Mouse (Mus musculus): ENCODE data around the gene Gltp. TPM values are rescaled to one million over a fixed set of nuclear protein-coding genes. Genes with fewer than 3 reads are reported as not detected.

Gene Gltp
- polyA plus RNA-seq, 1 experiment = 29.3 TPM

DNA sequence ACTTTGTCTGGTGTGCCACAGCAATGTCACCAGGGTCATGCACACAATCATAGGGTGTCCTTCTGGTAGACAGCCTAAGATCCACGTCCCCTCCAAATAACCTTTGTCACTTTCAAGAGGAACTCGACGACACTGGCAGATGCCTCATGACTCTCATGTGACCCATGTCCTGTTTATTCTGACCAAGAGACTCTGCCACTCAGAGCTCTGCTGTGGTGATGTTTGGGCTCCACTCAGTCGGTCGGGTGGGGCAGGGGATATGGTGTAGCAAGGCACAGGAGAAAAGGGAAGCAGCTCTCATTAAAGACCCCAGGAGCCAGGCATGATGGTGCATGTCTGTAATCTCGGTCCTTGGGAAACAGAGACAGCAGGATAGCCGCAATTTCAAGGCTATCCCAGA lies 8.2 kb upstream of the Gltp start:
- TF ChIP-seq CTCF (IDR thresholded peaks at IDR 0.05; ENCODE audit: borderline replicate concordance, extremely low read depth, insufficient read depth, insufficient read length) (no peak), POLR2A (IDR thresholded peaks at IDR 0.05; ENCODE audit: borderline replicate concordance, extremely low read depth, insufficient read depth, insufficient read length, poor library complexity, severe bottlenecking) (no peak)
- DNase-seq (ENCODE audit: low read depth) = no peak

DNA sequence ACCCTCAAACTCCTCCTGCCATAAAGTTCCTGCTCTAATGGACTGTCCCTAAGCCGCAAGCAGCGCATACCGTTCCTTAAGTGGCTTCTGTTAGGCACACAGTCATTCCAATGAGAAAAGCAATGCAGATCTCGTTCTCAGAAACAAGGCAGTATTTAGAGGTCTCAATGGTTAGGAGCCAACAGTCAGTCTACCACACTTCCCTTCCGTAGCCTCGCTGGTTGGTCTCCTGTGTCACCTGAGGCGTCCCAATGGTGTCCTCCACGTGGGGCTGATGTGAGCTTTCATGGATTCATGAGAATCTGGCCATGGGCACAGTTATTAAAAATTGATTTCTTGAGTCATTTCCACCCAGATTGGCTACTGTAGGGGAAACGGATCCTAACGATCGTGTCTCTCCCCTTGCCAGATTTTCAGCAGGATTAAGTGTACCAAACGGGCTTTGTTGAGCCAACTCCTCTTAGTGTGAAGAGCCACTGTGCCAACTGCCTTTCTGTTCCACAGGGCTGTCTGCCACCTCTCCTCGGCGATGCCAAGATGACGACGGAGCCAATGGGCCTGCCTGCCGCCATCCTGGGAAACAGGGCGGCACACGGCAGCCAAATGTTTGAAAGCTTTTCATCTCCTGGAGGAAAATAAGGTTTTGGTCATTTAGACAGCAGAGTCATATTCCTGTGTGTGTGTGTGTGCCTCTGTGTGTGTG lies 7.4 kb upstream of the Gltp start:
- peak; percentile 91 for DNase-seq (ENCODE audit: low read depth)
- TF ChIP-seq CTCF (IDR thresholded peaks at IDR 0.05; ENCODE audit: borderline replicate concordance, extremely low read depth, insufficient read depth, insufficient read length) = no peak
- no peak for TF ChIP-seq POLR2A (IDR thresholded peaks at IDR 0.05; ENCODE audit: borderline replicate concordance, extremely low read depth, insufficient read depth, insufficient read length, poor library complexity, severe bottlenecking)

DNA sequence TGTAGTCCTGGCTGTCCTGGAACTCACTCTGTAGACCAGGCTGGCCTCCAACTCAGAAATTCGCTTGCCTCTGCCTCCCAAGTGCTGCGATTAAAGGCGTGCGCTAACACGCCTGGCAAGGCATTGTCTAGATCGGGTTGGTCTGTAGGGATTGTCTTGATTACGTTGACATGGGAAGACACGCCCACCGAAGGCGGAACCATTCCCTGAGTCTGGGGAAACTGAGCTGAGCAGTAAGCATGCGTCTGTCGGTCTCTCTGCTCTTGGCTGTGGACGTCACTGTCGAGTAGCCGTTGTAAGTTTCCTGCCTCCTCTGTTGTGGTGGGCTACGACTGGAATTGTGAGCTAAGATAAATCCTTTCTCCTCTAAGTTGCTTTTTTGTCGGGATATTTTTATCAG lies 6.2 kb upstream of the Gltp start:
- TF ChIP-seq CTCF (IDR thresholded peaks at IDR 0.05; ENCODE audit: borderline replicate concordance, extremely low read depth, insufficient read depth, insufficient read length) = no peak
- TF ChIP-seq POLR2A (IDR thresholded peaks at IDR 0.05; ENCODE audit: borderline replicate concordance, extremely low read depth, insufficient read depth, insufficient read length, poor library complexity, severe bottlenecking) = no peak
- DNase-seq (ENCODE audit: low read depth) = no peak

DNA sequence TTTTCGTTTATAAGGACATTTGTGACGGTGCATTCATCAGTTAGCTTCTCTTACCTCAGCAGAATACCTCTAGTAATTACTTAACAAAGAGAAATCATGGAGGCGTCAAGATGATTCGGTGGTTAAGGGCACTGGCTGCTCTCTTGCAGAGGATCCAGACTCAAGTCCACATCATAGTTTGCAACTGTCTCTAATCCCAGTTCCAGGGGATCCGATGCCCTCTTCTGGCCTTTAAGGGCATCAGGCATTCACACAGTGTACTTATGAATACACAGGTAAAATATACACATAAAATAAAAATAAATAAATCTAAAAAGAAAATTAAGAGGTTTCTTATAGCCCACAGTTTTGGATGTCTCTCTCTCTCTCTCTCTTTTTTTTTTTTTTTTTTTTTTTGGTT lies 5.0 kb upstream of the Gltp start:
- DNase-seq (ENCODE audit: low read depth) = no peak
- peak; percentile 11; the same call in 1 of the 2 replicates for TF ChIP-seq CTCF (IDR thresholded peaks at IDR 0.05; ENCODE audit: borderline replicate concordance, extremely low read depth, insufficient read depth, insufficient read length)
- no peak for TF ChIP-seq POLR2A (IDR thresholded peaks at IDR 0.05; ENCODE audit: borderline replicate concordance, extremely low read depth, insufficient read depth, insufficient read length, poor library complexity, severe bottlenecking)

DNA sequence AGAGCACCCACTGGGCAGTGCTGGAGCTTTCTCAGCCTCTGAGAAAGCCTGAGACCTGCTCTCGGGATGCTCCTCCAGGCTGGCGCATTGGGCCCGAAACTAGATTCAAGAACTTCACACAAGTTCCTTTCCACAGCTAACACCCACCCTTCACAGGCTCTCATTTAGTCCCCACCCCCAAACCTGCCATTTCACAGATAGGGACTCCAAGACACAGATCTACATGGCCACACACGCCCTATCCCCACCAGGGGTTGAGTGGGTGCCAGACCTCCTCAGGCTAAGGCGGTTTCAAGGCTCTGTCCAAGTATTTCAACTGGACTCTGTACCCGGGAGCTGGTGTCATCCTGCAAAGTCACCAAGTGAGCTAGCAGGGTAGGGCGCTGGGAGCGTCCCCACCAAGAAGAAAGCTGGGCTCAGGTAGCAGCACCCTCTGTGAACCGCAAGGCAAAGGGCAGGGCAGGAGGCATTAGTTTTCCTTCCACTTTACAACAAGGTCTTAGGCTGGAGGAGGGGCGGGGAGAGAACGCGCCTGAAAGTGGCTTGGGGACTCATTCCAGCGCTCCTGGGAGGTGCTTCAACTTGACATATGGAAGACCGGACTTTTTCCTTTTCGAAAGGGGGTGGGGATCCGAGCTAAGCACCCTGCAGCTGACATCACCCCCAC lies 951 bp downstream of the Gltp start:
- DNase-seq (ENCODE audit: low read depth) = no peak
- TF ChIP-seq POLR2A (IDR thresholded peaks at IDR 0.05; ENCODE audit: borderline replicate concordance, extremely low read depth, insufficient read depth, insufficient read length, poor library complexity, severe bottlenecking) = no peak
- no peak for TF ChIP-seq CTCF (IDR thresholded peaks at IDR 0.05; ENCODE audit: borderline replicate concordance, extremely low read depth, insufficient read depth, insufficient read length)

DNA sequence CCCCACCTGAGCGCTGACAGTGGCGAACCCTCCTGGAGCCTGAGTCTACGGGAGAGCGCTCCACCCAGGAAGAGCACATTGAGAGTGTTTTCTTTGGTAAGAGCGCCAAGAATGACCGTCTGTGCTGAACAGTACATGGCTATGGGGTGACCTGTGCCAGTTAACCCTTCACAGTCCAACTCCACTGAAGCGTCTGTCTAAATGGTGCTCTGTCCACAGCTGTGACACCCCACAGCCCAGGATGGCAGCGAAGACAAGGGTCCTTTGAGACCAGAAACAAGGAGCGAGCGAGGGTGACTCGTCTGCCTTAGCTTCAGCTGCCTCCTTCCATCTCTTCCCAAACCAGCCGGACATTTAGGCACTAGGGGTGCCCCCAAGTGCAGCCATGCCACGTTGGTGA lies 2.1 kb downstream of the Gltp start:
- DNase-seq (ENCODE audit: low read depth) = no peak
- TF ChIP-seq CTCF (IDR thresholded peaks at IDR 0.05; ENCODE audit: borderline replicate concordance, extremely low read depth, insufficient read depth, insufficient read length) (no peak), POLR2A (IDR thresholded peaks at IDR 0.05; ENCODE audit: borderline replicate concordance, extremely low read depth, insufficient read depth, insufficient read length, poor library complexity, severe bottlenecking) (no peak)

DNA sequence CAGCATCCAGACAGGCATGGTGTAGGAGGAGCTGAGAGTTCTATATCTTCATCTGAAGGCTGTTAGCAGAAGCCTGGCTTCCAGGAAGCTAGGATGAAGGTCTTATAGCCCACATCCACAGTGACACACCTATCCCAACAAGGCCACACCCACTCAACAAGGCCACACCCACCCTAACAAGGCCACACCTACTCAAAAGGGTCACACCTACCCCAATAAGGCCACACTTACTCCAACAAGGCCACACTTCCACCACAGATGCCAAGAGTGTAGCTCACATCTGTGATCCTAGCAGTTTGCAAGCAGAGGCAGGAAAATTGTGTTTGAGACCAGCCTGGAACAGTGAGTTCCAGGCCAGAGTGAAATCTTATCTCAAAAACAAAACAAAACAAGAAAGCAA lies 2.9 kb downstream of the Gltp start:
- DNase-seq (ENCODE audit: low read depth) = no peak
- TF ChIP-seq POLR2A (IDR thresholded peaks at IDR 0.05; ENCODE audit: borderline replicate concordance, extremely low read depth, insufficient read depth, insufficient read length, poor library complexity, severe bottlenecking) (no peak), CTCF (IDR thresholded peaks at IDR 0.05; ENCODE audit: borderline replicate concordance, extremely low read depth, insufficient read depth, insufficient read length) (no peak)

DNA sequence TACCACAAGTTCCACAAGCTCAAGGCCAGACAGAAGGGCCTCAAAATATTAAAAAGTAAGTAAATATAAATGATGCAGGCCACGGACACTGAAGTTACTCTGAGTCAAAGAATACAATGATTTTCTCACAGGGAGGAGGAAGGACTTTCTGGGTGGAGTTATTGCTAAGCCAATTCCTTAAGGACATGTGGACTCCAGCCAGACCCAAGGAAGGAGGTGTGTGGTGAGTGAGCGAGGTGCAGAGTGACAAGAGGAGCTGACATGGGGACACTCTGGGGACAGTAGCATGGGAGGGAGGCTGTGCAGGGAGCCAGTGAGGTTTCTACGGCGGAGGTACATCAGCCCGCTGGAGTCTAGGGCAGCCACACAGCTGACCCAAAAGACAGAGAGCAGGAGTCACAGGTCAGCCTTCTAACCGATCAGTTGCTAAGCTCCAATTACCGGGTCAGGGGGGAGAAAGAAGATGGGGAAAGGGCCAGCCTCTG lies 4.0 kb downstream of the Gltp start:
- TF ChIP-seq POLR2A (IDR thresholded peaks at IDR 0.05; ENCODE audit: borderline replicate concordance, extremely low read depth, insufficient read depth, insufficient read length, poor library complexity, severe bottlenecking) (no peak), CTCF (IDR thresholded peaks at IDR 0.05; ENCODE audit: borderline replicate concordance, extremely low read depth, insufficient read depth, insufficient read length) (no peak)
- no peak for DNase-seq (ENCODE audit: low read depth)

DNA sequence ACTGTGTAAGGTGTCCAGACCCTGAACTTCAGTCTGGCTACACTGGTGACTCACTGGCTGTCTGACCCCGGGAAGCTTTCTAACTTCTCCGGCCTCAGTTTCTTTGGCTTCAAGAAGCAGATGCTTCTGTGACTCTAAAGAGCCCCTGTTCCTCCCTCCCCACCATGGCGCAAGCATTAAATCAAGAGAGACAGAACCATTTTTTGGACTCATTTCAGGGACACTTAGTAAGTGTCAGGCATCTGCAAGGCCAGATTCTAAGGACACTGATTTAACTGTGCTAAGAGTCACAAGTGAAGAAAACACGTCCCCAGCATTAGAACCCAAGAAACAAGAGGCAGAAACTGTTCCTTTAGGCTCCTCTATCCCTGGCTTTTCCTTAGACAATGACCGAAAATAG lies 4.8 kb downstream of the Gltp start:
- DNase-seq (ENCODE audit: low read depth) = no peak
- TF ChIP-seq CTCF (IDR thresholded peaks at IDR 0.05; ENCODE audit: borderline replicate concordance, extremely low read depth, insufficient read depth, insufficient read length) = no peak
- TF ChIP-seq POLR2A (IDR thresholded peaks at IDR 0.05; ENCODE audit: borderline replicate concordance, extremely low read depth, insufficient read depth, insufficient read length, poor library complexity, severe bottlenecking) = no peak

DNA sequence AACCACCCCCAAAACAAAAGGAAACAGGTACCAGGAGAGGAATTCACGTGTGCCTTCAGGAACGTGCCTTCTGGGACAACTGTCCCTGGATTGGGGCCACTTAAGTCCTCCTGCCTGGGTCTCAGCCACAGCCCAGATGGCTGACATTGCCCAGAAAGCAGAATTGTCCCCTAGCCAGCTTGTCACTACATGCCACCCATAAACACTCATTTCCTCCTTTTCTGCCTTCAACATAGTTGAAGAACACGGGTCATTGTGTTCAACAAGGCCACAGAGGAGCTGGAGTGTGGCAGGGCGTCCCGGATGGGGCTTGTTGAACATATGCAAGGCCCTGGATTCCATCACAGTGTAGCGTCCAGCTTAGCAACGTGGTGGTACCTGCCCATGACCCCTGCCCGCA lies 9.1 kb downstream of the Gltp start:
- no peak for DNase-seq (ENCODE audit: low read depth)
- TF ChIP-seq POLR2A (IDR thresholded peaks at IDR 0.05; ENCODE audit: borderline replicate concordance, extremely low read depth, insufficient read depth, insufficient read length, poor library complexity, severe bottlenecking) (no peak), CTCF (IDR thresholded peaks at IDR 0.05; ENCODE audit: borderline replicate concordance, extremely low read depth, insufficient read depth, insufficient read length) (no peak)

DNA sequence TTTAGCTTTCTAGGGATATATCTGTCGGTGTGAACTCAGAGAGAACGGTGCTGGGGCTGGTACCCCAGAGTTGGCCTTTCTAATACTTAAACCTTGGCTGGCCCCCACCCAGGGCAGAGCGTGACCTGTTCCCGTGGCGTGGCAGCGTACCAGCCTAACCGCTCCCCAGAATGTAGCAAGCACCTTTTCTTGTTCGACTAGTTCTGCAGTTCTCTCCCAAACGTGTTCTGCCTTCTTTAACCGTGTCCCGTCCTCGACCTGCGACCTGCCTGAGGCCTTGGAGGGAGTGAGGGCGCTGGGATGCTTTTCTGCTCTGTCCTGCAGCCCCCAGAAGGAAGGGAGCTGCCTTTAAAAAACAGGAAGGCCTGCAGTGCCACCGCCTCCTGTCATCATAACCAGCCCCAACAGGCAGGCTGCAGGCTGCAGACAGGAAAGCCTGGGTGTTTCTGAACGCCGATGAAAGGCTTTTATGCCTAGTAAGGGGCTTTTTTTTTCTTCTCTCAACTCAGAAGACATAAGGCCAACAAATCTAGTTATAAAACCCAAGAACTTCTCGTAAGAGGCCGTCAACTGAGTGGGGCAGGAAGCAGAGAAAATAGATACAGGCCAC lies 10.0 kb downstream of the Gltp start:
- TF ChIP-seq CTCF (IDR thresholded peaks at IDR 0.05; ENCODE audit: borderline replicate concordance, extremely low read depth, insufficient read depth, insufficient read length) = no peak
- no peak for TF ChIP-seq POLR2A (IDR thresholded peaks at IDR 0.05; ENCODE audit: borderline replicate concordance, extremely low read depth, insufficient read depth, insufficient read length, poor library complexity, severe bottlenecking)
- no peak for DNase-seq (ENCODE audit: low read depth)

Data from brain, embryonic 14.5 days (tissue).